Mouse (Mus musculus) cortical plate, adult 2 months (tissue): ENCODE measurements around the gene Scg5. TPM values are rescaled to one million over a fixed set of nuclear protein-coding genes. Genes with fewer than 3 reads are reported as not detected.

Source experiments
- H3K27ac ChIP-seq: fragments of 200-500 bp; 2 replicates; pipeline ENCODE4 v1.5.1; 2012; ENCODE audit warnings: low read length, control low read depth, inconsistent platforms; ENCODE audit not compliant: insufficient read depth
- H3K4me1 ChIP-seq: fragments of 200-500 bp; 2 replicates; pipeline ENCODE4 v1.6.1; 2011; ENCODE audit warnings: low read length; ENCODE audit not compliant: control insufficient read depth, insufficient read depth
- H3K4me3 ChIP-seq: fragments of 200-500 bp; 2 replicates; pipeline ENCODE4 v1.5.1; 2011; ENCODE audit warnings: mild to moderate bottlenecking, low read length, control low read depth; ENCODE audit not compliant: insufficient read depth
- CTCF ChIP-seq: fragments of 200-500 bp; IDR thresholded peaks from 2 replicates; pipeline ENCODE4 v1.5.1; 2011; ENCODE audit warnings: mild to moderate bottlenecking, control low read depth, low read length; ENCODE audit not compliant: insufficient read depth; ENCODE audit errors: extremely low read depth
- POLR2A ChIP-seq: fragments of 200-500 bp; IDR thresholded peaks from 2 replicates; pipeline ENCODE4 v1.6.1; 2011; ENCODE audit warnings: mild to moderate bottlenecking, low read length, control low read depth; ENCODE audit not compliant: insufficient read depth; ENCODE audit errors: extremely low read depth
- polyA plus RNA-seq: library from polyadenylated mRNA; depleted of rRNA; stranded (reverse); fragments of >200 nt; gene quantifications from 2 replicates; pipeline ENCODE4 v1.2.3, GENCODE M21; 2012

Gene Scg5
- polyA plus RNA-seq, 1 experiment: 394 TPM

DNA sequence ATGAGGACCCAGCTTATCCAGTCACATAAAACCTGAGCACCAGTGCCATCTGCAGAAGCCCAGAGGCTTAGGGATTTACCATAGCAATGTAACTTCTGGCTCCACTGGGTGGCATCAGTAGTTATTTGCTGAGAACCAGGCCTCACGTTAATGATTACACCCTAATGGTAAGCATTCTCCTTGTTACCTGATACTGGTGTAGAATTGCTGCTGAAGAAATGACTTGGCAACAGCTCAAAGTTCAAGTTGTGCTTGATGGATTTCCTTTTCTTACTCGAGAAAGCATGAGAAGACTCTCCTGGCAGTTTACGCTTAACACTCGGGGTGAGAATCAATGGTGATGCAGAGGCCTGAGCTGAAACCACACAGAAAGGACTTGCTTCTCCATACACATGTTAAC lies 10.6 kb upstream of the Scg5 start:
- Histone ChIP-seq H3K4me3 (no peak overlapping the region), H3K27ac (no peak overlapping the region), H3K4me1 (no peaks in the 10 kb centered on the region)
- TF ChIP-seq POLR2A: no peak
- TF ChIP-seq CTCF: no peak

DNA sequence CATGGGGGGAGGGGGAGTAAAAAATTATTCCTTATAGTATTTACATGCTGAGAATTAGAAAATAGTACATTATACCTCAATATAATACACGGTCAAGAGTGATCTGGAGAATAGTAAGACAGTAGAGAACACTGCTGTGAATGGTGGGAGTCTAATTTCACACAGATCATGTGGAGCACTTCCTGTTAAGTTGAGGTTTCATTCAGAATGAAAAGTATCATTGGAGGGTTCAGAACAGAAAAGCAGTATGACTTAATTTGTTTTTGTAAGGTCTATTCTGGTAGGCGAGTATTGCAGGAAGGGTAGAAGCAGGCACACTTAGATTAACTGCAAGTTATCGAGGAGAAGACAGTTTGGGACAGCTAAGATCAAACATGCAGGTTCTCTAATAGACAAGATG lies 6.3 kb upstream of the Scg5 start:
- Histone ChIP-seq H3K4me3 (no peak overlapping the region), H3K27ac (no peak overlapping the region), H3K4me1 (no peaks in the 10 kb centered on the region)
- no peak for TF ChIP-seq POLR2A
- no peak for TF ChIP-seq CTCF

GRCm38 (mm10) chr2:113828086-113828942 lies 607 bp downstream of the Scg5 start:
- peak overlapping the region; percentile 70 for H3K4me3 ChIP-seq
- peaks cover 8% of the 10 kb centered on the region; the same call in 1 of the 2 replicates for H3K4me1 ChIP-seq
- H3K27ac ChIP-seq: peak overlapping the region; percentile 62
- no peak for TF ChIP-seq CTCF
- TF ChIP-seq POLR2A: 0 out of 2 replicates have a peak, but pooled peaks have one; percentile 13

GRCm38 (mm10) chr2:113823909-113824308 lies 5.0 kb downstream of the Scg5 start:
- peak; percentile 78 for TF ChIP-seq CTCF
- TF ChIP-seq POLR2A: no peak
- Histone ChIP-seq H3K4me1 (peaks cover 13% of the 10 kb centered on the region), H3K27ac (no peak overlapping the region), H3K4me3 (no peak overlapping the region)

DNA sequence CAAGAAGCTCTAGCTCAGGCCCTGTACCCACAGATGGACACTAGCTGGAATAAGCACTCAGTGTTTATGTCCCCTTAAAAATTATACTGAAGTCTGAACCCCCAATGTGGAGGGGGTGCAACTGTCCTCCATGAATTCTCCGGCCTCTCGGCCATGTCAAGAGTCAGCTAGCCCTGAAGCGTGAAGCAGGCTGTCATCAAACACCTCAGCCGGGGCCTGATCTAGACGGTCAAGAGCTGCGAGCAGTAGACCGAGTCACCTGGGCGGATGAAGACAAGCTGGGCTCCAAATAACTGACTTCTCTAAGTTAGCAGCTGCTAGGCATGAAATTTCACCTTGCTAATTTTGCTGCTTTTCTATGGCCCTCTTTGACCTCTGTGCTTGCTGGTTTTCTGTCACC lies 6.6 kb downstream of the Scg5 start:
- H3K4me1 ChIP-seq: peaks cover 20% of the 10 kb centered on the region
- no peak overlapping the region for H3K27ac ChIP-seq
- no peak overlapping the region for H3K4me3 ChIP-seq
- no peak for TF ChIP-seq POLR2A
- no peak for TF ChIP-seq CTCF

- no peak overlapping the region for H3K4me3 ChIP-seq
- peaks cover 19% of the 10 kb centered on the region for H3K4me1 ChIP-seq
- H3K27ac ChIP-seq: no peak overlapping the region
- TF ChIP-seq CTCF (no peak), POLR2A (no peak)
These were observed 7.7 kb downstream of the Scg5 start for GRCm38 (mm10) chr2:113821176-113821734.

DNA sequence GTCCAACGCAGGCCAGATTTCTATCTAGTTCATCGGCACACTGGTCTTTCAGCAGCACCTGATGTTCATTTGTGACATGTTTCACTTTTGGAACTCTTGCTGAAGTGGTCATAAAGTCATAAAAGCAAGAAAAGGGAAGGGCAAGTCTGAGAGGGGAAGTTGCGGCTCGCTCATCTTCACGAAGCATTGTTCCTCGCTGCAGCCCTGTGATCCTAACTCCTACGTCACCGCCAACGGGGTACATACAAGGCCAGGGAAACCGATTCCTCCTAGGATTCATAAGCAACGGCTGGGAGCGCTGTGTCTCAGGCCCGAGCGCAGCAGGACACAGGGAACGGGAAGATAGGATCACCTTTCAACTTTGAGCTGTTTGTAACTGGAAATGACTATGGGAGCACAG lies 8.8 kb downstream of the Scg5 start:
- Histone ChIP-seq H3K4me3 (no peak overlapping the region), H3K4me1 (peaks cover 14% of the 10 kb centered on the region), H3K27ac (no peak overlapping the region)
- no peak for TF ChIP-seq POLR2A
- TF ChIP-seq CTCF: no peak

- H3K4me3 ChIP-seq: no peak overlapping the region
- no peak overlapping the region for H3K27ac ChIP-seq
- peaks cover 12% of the 10 kb centered on the region for H3K4me1 ChIP-seq
- TF ChIP-seq POLR2A (no peak), CTCF (no peak)
These were observed 11.0 kb downstream of the Scg5 start for GRCm38 (mm10) chr2:113817681-113818606.

DNA sequence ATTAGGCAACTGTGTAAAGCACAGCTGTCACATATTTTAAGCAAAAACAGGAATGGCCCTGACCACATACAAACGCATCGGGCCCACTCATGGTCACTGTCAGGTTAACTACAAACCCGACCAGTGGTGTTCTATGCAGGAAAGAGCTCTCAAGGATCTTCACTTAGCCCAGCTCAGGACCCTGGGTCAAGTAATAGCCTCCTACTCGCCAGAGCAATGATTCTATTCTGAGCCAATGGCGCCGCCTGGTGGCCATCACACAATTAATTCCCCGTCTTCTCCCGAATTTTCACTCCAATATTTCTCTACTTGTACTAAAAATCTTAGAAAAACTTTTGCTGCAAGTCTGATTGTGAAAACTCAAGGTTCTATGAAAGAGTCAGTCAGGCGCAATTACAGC lies 21.3 kb downstream of the Scg5 start:
- H3K4me3 ChIP-seq: no peak overlapping the region

More for the DNA sequence above, 21.3 kb downstream of the Scg5 start:
- no peak overlapping the region for H3K27ac ChIP-seq
- peaks cover 2% of the 10 kb centered on the region; the same call in 1 of the 2 replicates for H3K4me1 ChIP-seq
- TF ChIP-seq POLR2A (no peak), CTCF (peak; percentile 57)
